Mouse (Mus musculus) embryonic fibroblast, embryonic 13.5 days (primary cell): Measurements from ENCODE around the gene Eif4h.

Experiments used
- CTCF ChIP-seq: IDR thresholded peaks from 2 replicates; pipeline ENCODE4 v1.5.1; 2011; ENCODE audit warnings: mild to moderate bottlenecking, control low read depth, low read length, moderate library complexity, borderline replicate concordance; ENCODE audit not compliant: insufficient read depth
- POLR2A ChIP-seq: IDR thresholded peaks from 2 replicates; pipeline ENCODE4 v1.6.1; 2011; ENCODE audit warnings: low read depth, mild to moderate bottlenecking, control low read depth, low read length, moderate library complexity

GRCm38 (mm10) chr5:134672611-134673010 lies 33.3 kb upstream of the Eif4h start:
- TF ChIP-seq CTCF (no peak), POLR2A (no peak)
